Mouse (Mus musculus) mouse trophoblast stem cell (cell line): ENCODE data around the gene Neb.
"Not testable (repeated sequence)": the region's sequence is repeated elsewhere in the genome, so short reads cannot be mapped to it uniquely, and the experiment has no call there.

Experiments
- in situ Hi-C, 2 experiments: fragments of 300-500 bp; cut with MseI, MboI; formaldehyde crosslinking; loops; 2 replicates in 1 of 2; 3 replicates in 1 of 2; pipeline ENCODE4 v1.15.1; 2025

Neb gene

DNA sequence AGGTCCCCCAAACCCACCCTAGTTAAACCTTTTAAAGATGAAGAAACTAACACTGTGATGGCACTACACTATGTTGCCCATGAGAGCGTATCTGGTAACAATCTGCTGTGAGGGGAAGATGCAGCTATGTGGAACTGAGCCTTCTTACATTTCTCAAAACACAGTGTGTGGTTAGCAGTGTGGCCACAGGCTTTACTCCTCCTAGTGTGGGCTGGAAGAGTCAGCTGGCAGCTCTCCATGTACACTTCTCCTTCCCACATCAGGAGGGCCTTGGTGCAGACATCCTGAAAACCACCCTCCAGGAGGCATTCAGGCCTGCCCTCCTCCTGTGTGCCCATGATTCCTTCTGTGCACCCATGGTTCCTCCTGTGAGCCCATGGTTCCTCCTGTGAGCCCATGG is 198.6 kb downstream of the Neb start:
- in situ Hi-C loops, result no loop called here

- in situ Hi-C loops, result no loop called here
These were observed 200.5 kb downstream of the Neb start for GRCm38 (mm10) chr2:52177726-52178125.

DNA sequence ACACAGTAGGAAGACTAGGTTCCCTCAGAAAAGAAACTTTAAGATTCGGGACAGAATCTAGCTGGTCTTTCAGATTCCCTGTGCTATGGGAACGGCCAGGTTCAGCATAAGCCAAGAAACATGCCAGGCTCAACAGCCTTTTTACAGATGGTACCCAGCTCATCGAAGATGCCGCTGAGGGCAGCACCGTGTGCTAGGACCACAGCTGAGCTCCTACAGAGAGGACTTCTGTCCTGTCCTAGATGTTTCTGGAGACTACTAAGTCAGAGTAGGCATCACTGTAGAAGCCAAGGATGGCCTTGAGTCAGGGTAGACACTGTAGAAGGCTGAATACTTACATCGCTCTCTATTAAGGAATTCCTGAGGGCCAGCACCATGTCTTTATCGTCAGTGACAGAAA is 201.1 kb downstream of the Neb start:
- in situ Hi-C loops, result no loop called here

- in situ Hi-C loops, result no loop called here
These were observed 201.7 kb downstream of the Neb start for GRCm38 (mm10) chr2:52176537-52176936.

DNA sequence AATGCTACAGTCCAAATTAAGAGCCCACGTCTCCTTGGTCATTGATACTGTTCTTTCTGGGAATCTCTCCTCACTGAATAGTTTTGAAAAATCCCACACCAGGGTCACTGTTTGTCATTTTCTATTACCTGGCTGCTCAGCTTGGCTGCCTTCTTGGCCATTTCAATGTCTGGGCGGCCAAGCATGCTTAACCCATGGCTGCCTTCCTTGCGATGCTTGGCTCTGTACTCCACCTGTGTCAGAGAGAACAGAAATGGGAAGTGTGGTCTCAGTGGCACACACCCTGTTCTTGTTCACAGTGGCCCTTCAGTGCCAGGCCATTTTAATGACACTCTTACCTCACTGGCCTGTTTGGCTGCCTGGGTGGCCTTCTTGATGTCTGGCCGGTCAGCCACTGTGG is 203.3 kb downstream of the Neb start:
- in situ Hi-C loops, result no loop called here

DNA sequence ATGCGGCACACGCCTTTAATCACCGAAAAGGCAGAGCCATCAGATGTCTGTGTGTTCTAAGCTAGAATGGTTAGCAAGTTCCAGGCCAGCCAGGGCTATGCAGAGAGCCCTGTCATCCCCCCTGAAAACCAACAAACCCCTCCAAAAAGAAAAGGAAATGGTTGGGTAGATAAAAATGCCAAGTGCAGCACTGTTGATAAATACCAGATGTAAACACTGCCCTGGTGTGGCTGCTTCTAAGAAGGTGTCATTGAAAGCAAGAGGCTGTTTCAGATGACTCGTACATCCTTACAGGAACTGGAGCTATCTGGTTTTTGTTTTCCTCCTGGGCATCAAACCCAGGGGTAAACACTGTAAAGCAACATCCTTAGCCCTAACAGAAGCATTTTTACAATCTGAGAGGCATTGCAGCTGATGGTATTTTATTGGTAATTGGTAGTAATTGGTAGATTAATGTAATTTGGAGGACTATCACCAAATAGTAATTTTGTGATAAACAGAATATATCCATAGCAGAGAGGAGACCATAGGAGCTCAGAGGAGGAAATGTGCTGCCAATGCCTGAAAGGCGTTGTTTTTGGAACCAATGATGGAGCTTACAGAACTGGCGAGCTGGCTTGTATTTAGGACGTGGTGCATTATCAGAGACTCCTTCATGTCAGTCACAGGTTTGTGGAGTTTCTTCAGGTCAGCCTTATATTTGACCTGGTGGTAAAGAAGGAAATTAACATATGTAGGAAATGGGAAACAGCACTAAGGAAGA is 208.8 kb downstream of the Neb start:
- in situ Hi-C loops, result no loop called here

GRCm38 (mm10) chr2:52153064-52153463 is 225.2 kb downstream of the Neb start:
- in situ Hi-C loops, result no loop called here

DNA sequence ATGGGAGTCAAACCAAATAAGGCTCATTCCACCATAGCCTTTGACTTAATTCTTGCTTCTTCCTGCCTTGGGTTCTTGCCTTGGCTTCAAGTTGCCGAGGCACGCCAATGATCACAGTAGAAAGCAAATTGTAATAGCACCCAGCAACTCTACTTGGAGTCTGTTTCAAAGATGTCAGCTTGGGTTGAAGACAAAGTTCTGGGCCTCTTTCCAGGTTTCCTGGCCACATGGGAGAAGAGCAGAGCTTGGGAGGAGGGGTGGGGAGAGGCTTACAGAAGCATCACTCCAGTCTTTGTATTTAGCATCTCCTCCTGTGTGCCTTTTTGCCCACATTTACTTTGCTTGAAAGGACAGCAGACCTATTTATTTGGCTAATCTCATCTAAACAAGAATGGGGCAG is 244.9 kb downstream of the Neb start:
- in situ Hi-C loops, result no loop called here

- in situ Hi-C loops, result not testable (repeated sequence)
These were observed 246.9 kb downstream of the Neb start for GRCm38 (mm10) chr2:52131370-52131769.

- in situ Hi-C loops, result no loop called here
These were observed 264.2 kb downstream of the Neb start for GRCm38 (mm10) chr2:52114086-52114485.
